Mouse (Mus musculus): ENCODE results near the gene Hcfc1r1.

- no peak for TF ChIP-seq POLR2A (IDR thresholded peaks at IDR 0.05; ENCODE audit: low read depth, low read length)
- TF ChIP-seq CTCF (conservative IDR thresholded peaks at IDR 0.05; ENCODE audit: insufficient read depth, insufficient read length, low read depth, low read length): no peak
These were observed 1.9 kb upstream of the Hcfc1r1 start for GRCm38 (mm10) chr17:23671519-23671918.
